Mouse (Mus musculus) megakaryocyte progenitor cell, adult 5-6 weeks (primary cell): ENCODE results near the gene Armc6. TPM values are rescaled to one million over a fixed set of nuclear protein-coding genes. Genes with fewer than 3 reads are reported as not detected.

Experiments
- ATAC-seq: replicated peaks from 2 replicates; pipeline ENCODE4 v1.8.0; 2016; ENCODE audit warnings: mild to moderate bottlenecking, moderate TSS enrichment, inconsistent platforms; ENCODE audit not compliant: poor library complexity
- total RNA-seq, 2 experiments: library from RNA; stranded (forward) in 1 of 2; stranded (reverse) in 1 of 2; fragments of 157-497, 149-512 nt in 1 of 2; fragments of 200-1000 nt in 1 of 2; gene quantifications; 2 replicates each; pipeline versions ENCODE4 v1.2.3 to v1.2.4; 2015 to 2017

The Armc6 gene
- total RNA-seq, 2 experiments from 2014 or later = 3.2 to 7.1 TPM

DNA sequence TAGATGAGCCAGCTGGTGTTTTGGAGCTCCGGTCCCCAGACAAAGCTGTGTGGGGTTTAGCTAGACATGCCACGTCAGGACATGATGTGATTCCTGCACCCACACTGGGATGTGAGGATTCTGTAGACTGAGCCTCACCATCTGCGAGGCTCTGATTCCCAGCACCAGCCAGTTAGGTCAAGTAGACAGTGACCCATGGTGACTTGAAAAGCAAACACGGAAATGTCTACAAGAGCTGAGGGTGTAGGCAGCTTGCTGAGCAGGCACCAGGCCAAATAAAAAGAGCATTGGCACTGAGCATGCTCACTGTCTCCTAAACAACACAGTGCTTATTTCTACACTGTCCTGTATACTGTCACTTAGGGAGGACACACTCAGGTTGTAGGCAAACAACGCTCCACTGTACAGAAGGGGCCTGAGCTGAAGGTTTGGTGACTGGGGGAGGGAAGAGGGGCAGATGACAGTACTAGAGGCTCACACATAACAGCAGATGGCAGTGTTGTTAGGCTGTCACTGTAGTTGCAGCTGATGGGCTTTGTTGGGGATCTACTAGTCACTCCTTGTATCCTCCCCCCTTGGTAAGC, 34.1 kb downstream of the Armc6 start:
- ATAC-seq = peak; percentile 67

DNA sequence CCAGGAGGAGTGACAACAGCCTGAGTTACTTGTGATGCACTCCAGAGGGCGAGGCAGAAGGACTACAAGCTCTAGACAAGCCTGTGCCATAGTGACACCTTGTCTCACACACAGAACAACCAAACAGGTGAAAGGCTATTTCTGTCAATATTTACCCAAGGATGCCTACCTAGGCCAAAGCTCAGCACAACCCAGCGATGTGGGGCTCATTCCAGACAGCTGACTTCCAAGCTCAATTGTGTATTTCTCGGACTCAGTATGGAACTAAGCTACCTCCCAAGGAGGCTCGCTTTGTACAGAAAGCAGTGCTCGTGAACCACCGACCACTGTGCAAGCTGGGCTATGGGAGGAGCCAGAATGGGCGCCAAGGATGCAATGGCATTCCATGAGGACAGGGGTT, 36.7 kb downstream of the Armc6 start:
- ATAC-seq = no peak

DNA sequence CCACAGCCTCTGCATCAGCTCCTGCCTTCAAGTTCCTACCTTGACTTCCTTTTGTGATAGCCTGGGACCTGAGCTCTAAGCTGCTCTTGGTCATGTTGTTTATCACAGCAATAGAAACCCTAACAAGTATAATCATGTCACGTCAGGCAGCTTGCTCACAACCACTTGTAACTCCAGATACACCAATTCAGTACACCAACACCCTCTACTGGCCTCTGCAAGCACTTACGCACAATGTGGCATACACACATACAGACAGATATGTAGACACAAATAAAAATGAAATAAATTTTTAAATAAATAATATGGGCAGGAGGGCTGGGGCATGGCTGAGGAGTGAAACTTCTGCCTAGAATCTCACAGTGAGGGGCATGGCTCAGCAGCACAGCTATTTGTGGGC, 38.5 kb downstream of the Armc6 start:
- peak; percentile 60 for ATAC-seq

DNA sequence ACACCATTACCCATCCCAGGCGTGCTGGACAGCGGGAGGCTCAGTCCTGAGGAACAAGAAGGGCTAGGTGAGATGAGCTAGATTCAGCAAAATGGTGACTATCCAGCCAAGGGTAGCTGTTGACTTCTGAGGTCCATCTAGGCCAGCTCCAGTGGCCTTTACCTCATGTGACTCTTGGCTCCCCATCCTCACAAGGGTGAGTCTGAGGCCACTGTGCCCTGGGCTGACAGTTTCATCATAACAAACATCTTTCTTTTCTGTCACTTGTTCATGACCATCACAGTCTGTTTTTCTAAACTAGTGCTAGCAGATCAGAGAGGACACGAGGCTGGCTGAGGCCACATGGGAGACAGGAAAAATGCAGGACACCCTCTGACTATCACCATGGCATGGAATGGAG, 40.1 kb downstream of the Armc6 start:
- no peak for ATAC-seq

DNA sequence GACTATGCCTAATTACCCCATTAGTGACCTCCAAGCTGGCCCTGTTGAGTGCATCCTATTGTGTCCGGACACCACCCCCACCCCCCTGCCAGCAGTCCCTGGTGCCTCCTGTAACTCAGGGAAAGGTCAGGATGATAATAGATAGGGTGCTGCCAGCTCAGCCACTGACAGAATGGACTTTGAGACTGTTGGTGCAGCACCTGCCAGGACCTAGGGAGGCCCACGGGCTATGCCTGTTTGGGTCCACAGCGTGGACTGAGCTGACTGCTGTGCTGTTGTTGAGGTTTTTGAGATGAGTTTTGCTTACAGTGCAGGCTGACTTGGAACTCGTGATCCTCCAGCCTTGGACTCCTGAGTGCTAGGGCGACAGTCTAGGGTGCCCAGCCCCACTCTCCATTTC, 41.0 kb downstream of the Armc6 start:
- ATAC-seq = no peak

DNA sequence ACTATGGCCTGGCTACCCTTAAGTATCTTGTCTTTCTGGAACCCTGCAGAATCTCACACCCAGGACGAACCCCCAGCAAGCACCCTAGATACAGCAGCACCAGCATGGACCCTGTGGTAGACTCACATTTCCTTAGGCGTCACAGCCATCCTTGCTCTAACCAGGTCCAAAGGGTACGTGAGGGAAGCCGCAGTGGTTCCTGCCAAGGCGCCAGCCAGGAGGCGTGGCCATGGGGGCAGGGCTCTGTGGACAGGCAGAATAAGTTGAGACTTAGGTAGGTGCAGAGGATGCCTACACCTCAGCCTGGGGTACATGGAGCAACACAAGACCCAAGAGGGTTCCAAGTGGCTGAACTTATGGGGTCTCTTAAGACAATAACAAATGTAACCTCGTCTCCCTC, 45.6 kb downstream of the Armc6 start:
- 0 out of 2 replicates have a peak, but pooled peaks have one; percentile 23 for ATAC-seq

DNA sequence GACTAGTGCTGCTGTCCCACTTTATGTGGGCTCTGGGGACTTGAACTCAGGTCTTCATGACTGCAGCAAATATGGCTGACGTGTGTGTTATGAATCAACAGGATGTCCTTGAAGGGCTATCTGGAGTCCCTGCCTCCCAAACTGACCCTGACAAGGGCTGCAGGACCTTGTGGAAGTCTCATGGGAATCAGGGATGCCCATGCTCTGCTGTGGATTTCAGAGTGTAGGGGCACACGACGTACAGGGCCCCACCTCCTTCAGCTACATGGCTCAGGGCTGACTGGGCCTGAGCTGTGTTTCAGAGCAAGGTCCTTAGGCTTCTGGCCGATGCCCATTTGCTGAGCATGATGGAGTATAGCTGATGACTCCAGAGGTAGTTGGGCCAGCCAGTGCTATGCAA, 51.1 kb downstream of the Armc6 start:
- ATAC-seq = no peak

DNA sequence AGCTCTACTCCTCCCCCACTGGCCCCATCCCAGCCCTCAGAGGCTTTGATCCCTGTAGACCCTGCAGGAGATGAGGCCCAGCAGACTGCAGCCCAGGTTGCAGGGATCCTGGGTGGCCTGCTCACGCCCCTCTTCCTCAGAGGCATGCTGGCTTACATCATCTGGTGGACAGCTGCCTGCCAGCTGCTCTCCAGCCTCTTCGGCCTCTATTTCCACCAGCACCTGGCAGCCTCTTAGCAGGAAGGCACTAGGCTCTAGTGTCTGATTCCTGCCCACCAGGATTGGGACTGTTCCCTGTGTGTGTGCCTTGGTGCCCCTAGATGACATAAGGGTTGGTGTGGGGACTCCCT, 52.4 kb downstream of the Armc6 start:
- 0 out of 2 replicates have a peak, but pooled peaks have one; percentile 8 for ATAC-seq

DNA sequence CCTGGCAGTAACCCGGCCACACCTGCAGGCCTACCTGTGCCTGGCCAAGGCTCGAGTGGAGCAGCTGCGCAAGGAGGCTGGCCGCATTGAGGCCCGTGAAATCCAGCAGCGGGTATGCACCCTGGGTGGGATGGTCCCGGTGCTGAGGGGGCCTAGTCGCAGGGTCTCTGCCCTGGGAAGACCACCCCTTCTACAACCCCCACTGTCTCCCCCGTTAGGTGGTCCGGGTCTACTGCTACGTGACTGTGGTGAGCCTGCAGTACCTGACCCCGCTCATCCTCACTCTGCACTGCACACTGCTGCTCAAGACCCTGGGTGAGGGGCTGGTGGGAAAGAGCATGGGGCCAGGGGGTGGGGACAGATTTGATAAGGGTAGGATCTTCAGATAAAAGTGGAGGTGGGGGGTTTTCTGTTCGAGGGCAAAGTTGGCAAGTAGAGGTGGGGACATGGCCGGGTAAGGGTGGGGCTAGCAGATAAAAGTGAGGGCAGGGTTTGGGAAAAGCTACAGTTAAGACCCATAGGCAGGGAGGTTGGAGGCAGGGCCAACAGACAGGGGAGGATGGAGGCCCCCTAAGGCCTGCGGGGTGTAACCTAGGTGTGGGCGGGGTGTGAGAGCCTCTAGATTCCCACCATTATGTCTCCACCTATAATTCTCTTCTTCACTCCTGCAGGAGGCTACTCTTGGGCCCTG, 52.9 kb downstream of the Armc6 start:
- ATAC-seq = peak; percentile 85

DNA sequence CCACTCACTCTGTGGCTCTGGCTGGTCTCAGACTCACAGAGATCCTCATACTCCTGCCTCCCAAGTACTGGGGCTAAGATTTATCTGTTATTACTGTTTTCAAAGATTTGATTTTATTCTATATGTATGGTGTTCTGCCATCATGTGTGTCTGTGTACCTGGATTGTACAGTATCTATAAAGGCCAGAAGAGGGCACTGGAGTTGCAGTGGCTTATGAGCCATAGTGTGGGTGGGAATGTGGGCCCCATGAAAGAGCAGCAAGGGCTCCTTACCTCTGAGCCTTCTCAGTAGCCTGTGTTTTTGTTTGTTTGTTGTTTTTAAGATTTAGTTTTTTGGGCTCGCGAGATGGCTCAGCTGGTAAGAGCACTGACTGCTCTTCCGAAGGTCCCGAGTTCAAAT, 55.2 kb downstream of the Armc6 start:
- peak; percentile 72 for ATAC-seq

DNA sequence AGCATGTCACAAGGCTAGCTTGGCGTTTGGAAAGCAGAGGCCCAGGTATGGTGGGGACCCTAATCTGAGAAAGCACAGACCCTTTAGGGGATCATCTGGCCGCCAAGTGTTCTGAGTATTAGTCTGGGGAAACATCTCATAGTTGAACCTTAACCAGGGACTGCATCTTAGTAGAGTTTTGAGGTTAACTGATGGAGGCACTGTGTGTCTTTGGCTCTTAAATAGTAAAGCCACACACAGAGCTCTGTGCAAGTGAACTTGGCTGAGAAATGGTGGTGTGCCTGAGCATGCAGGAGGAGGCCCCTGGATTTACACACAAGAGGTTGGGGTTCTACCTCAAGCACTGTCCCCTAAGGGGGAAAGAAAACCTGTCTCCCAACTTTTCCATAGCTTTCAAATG, 56.0 kb downstream of the Armc6 start:
- no peak for ATAC-seq

DNA sequence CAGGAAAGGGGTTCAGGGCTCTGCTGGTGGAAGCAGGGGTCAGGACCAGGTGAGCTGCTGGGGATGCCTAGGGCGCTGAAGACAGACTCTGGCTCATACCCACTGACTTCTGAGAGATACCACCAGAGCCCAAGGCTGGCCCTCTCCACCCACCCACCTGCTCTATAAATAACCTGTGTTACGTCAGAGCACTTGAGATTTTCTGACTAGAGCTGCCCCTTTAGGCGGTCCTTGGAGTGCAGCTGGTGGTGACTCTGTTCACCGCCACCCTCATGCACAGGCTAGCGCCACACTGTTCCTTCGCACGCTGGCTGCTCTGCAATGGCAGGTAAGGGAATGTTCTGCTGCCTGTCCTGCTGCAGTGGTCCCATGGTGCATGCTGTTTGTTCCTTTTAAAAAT, 60.2 kb downstream of the Armc6 start:
- ATAC-seq = no peak

DNA sequence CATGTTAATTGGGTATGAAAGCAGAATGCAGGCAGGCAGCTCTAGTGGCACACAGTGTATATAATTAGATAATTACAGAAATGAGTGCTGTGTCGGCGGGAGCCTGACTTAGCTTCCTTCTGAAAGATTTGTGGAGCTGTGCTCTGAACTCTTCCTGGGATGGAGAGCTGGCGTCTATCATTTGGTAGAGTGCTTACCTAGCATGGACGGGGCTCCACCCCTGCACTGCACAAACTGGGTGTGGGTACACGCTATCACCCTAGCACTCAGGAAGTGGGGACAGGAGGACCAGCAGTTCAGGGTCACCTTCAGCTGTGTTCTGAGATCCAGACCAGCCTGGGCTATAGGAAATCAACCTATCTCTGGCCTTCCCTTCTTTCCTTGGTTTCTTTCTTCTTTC, 60.9 kb downstream of the Armc6 start:
- no peak for ATAC-seq

DNA sequence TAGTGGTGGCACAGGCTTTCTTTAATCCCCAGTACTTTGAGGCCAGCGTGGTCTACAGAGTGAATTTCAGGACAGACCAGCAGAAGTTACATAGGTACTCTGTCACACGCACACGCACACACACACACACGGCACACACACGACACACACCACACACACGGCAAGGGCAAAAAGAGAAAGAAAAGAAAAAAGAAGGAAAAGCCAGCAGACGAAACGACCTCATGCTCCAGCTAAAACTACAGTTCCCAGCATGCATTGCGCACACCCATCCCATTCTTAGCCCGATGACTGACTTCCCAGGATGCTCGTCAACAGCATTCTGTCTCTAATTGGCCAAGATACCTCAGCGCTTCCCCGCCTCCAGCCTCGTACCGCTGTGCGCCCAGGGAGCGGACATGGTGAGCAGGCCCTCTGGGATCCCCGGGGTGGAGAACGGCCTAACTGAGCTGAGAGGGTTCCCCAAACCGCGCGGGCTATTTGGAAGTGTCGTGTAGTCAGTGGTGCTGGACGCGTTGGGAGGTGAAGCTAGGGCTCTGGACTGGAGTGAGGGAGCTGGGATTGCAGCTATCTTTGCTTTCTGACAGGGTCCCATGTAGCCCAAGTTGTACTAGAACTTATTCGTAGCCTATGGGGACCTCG, 62.1 kb downstream of the Armc6 start, which contains the start of gene Tmem161a:
TSS of gene Tmem161a (plus strand) at position 314 of the 639 bp plus-strand sequence.
- peak; percentile 99 for ATAC-seq

DNA sequence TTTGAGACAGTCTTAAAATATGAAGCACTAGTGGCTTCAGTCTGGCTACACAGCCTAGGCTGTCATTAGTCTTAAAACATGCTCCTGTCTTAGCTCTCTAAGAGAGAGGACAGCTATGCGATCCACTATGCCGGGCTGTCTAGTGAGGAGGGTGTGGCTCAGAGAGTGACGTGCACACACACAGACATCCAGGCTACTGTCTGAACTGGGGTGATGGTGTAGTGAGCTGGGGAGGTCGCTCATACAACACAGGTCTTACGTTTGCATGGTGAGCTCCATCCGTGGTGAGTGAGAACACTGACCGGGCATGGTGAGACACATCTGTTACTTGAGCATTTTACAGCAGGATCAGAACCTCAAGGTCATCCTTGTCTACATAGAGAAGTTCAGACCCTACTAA, 63.0 kb downstream of the Armc6 start:
- ATAC-seq = no peak

DNA sequence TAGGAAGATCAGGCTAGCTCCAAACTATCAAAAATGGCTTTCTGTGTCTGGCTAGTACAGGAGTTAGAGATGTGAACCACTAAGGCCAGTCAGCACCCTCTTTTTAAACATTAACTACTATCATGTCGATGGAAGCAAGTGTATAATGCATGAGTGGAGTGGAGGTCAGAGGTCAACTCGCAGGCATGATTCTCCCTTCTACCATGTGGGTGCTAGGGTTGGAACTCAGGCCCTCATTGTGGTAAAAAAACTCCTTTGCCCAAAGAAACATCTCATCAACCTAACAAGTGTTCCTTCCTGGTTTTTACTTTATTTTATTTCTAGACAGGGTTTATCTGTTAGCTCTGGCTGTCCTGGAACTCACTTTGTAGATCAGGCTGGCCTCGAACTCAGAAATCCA, 63.5 kb downstream of the Armc6 start:
- ATAC-seq = no peak

Other genes with a start within 250 kb of the Armc6 start
- gene Gatad2a, start 238.1 kb downstream of the Armc6 start, total RNA-seq (2015) = 71.4 and 75.1 TPM in 2 replicates
- 54.0 and 68.3 TPM in 2 replicates for gene Gatad2a, start 238.1 kb downstream of the Armc6 start, total RNA-seq (2017)
- 24.0 and 24.6 TPM in 2 replicates for gene Mau2, start 191.7 kb downstream of the Armc6 start, total RNA-seq (2015)
- gene Mau2, start 191.7 kb downstream of the Armc6 start, total RNA-seq (2017) = 24.0 and 26.7 TPM in 2 replicates
- gene Sugp1, start 191.7 kb downstream of the Armc6 start, total RNA-seq (2015) = 8.4 and 11.4 TPM in 2 replicates
- 22.2 and 32.1 TPM in 2 replicates for gene Sugp1, start 191.7 kb downstream of the Armc6 start, total RNA-seq (2017)
- gene Tm6sf2, start 161.5 kb downstream of the Armc6 start, total RNA-seq (2015) = 0.54 TPM in 1 of 2 replicates, not detected in the other
- not detected in 2 replicates for gene Tm6sf2, start 161.5 kb downstream of the Armc6 start, total RNA-seq (2017)
- gene Hapln4, start 151.0 kb downstream of the Armc6 start, total RNA-seq (2015) = not detected in 2 replicates
- gene Hapln4, start 151.0 kb downstream of the Armc6 start, total RNA-seq (2017) = not detected in 2 replicates
- not detected in 2 replicates for gene Ncan, start 113.6 kb downstream of the Armc6 start, total RNA-seq (2015)
- not detected in 2 replicates for gene Ncan, start 113.6 kb downstream of the Armc6 start, total RNA-seq (2017)
- gene Nr2c2ap, start 103.1 kb downstream of the Armc6 start, total RNA-seq (2015) = 38.4 and 45.6 TPM in 2 replicates
- gene Nr2c2ap, start 103.1 kb downstream of the Armc6 start, total RNA-seq (2017) = 11.6 and 13.2 TPM in 2 replicates
- gene Rfxank, start 95.3 kb downstream of the Armc6 start, total RNA-seq (2015) = 8.0 and 8.5 TPM in 2 replicates
- 5.7 and 5.9 TPM in 2 replicates for gene Rfxank, start 95.3 kb downstream of the Armc6 start, total RNA-seq (2017)
- 42.0 and 43.3 TPM in 2 replicates for gene Borcs8, start 95.0 kb downstream of the Armc6 start, total RNA-seq (2015)
- 32.0 and 35.2 TPM in 2 replicates for gene Borcs8, start 95.0 kb downstream of the Armc6 start, total RNA-seq (2017)
- not detected in 2 replicates for gene Mef2b, start 94.8 kb downstream of the Armc6 start, total RNA-seq (2015)
- gene Mef2b, start 94.8 kb downstream of the Armc6 start, total RNA-seq (2017) = not detected in 2 replicates
- gene Tmem161a, start 62.1 kb downstream of the Armc6 start, total RNA-seq (2015) = 9.0 and 16.0 TPM in 2 replicates
- gene Tmem161a, start 62.1 kb downstream of the Armc6 start, total RNA-seq (2017) = 11.2 and 11.3 TPM in 2 replicates
- 2.5 and 2.8 TPM in 2 replicates for gene Slc25a42, start 22.2 kb downstream of the Armc6 start, total RNA-seq (2015)
- gene Slc25a42, start 22.2 kb downstream of the Armc6 start, total RNA-seq (2017) = 1.4 and 2.4 TPM in 2 replicates
- gene Sugp2, start 240 bp downstream of the Armc6 start, total RNA-seq (2015) = 32.2 and 53.8 TPM in 2 replicates
- gene Sugp2, start 240 bp downstream of the Armc6 start, total RNA-seq (2017) = 44.2 and 45.7 TPM in 2 replicates
- 4.2 and 5.8 TPM in 2 replicates for gene Homer3, start 48.4 kb upstream of the Armc6 start, total RNA-seq (2015)
- gene Homer3, start 48.4 kb upstream of the Armc6 start, total RNA-seq (2017) = 8.9 and 9.9 TPM in 2 replicates
- gene Ddx49, start 68.0 kb upstream of the Armc6 start, total RNA-seq (2015) = 42.7 and 44.7 TPM in 2 replicates
- 163 and 172 TPM in 2 replicates for gene Ddx49, start 68.0 kb upstream of the Armc6 start, total RNA-seq (2017)
- 214 and 223 TPM in 2 replicates for gene Cope, start 68.1 kb upstream of the Armc6 start, total RNA-seq (2015)
- gene Cope, start 68.1 kb upstream of the Armc6 start, total RNA-seq (2017) = 129 and 151 TPM in 2 replicates
- gene Cers1, start 81.3 kb upstream of the Armc6 start, total RNA-seq (2015) = not detected in 2 replicates
- gene Cers1, start 81.3 kb upstream of the Armc6 start, total RNA-seq (2017) = not detected in 2 replicates
- gene Gdf1, start 95.4 kb upstream of the Armc6 start, total RNA-seq (2015) = not detected in 2 replicates
- not detected in 2 replicates for gene Gdf1, start 95.4 kb upstream of the Armc6 start, total RNA-seq (2017)
- gene Upf1, start 118.8 kb upstream of the Armc6 start, total RNA-seq (2015) = 13.9 and 15.3 TPM in 2 replicates
- 32.3 and 32.5 TPM in 2 replicates for gene Upf1, start 118.8 kb upstream of the Armc6 start, total RNA-seq (2017)
- not detected in 2 replicates for gene Comp, start 139.1 kb upstream of the Armc6 start, total RNA-seq (2015)
- 0.07 TPM in 1 of 2 replicates, not detected in the other for gene Comp, start 139.1 kb upstream of the Armc6 start, total RNA-seq (2017)
- gene Crtc1, start 205.1 kb upstream of the Armc6 start, total RNA-seq (2015) = 7.8 and 9.3 TPM in 2 replicates
- 2.7 and 6.6 TPM in 2 replicates for gene Crtc1, start 205.1 kb upstream of the Armc6 start, total RNA-seq (2017)
- 4.7 and 5.1 TPM in 2 replicates for gene Klhl26, start 242.5 kb upstream of the Armc6 start, total RNA-seq (2015)
- gene Klhl26, start 242.5 kb upstream of the Armc6 start, total RNA-seq (2017) = 3.5 and 3.6 TPM in 2 replicates